Mouse (Mus musculus) megakaryocyte, embryonic 14.5 days (primary cell): Measurements from ENCODE around the gene Odf3.

ENCODE experiments used
- FLI1 ChIP-seq: IDR thresholded peaks from 2 replicates; pipeline ENCODE4 v1.6.1; 2012; ENCODE audit warnings: low read length, inconsistent platforms, mixed read lengths
- GATA1 ChIP-seq: IDR thresholded peaks from 3 replicates; pipeline ENCODE4 v1.6.1; 2012; ENCODE audit warnings: mixed read lengths, low read length, inconsistent platforms, borderline replicate concordance

DNA sequence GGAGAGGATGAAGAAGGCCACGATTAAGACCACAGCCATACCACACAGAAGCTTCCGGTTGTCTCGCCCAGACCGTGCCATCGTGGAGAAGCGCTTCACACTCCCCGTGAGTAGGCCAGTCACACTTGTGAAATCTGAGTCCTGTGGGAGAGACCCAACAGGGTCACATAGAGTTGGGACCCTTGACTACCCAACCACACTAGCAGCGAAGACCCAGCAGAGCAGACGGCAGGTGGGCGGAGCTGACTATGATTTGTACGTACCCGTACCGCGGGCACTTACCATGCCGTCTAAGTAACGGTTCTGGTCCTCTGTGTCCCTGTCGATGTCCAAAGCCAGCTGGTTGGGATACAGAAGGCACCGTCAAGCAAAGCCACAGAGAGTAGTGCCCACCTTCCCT is 6.9 kb downstream of the Odf3 start:
- TF ChIP-seq GATA1: no peak
- no peak for TF ChIP-seq FLI1
